In the genomic region with DNA sequence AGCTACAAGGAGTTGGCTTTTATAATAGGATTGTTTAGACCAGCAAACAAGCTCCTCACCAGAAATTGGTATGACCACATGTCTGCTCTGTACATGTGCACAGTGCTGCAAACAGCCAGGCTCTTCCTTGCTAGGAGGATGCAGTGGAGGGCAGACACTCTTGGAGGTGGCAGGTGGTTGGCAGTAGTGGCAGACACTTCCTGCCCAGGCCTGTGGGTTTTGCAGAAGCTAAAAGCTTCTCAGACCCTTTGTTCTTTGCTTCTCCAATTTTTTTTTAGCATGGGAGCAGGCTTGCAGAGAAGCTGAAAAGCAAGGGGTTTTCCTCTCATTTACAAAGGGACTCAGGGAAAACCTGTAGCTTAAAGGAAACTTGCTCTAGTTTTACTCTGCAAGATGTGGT, we compare ENCODE assay signal across 13 mouse cellular contexts. TPM values are rescaled to one million over a fixed set of nuclear protein-coding genes. Genes with fewer than 3 reads are reported as not detected.
DNase-seq lines count a peak whose midpoint lies in the region; ATAC-seq lines count a peak whose summit lies in the region.
"Had no signal": no experiment of that assay in that cellular context is flagged by ENCODE, and none has a peak within 500 bp of the region (broad histone marks: within the 10 kb centered on the region; RNA-seq: fewer than 3 reads in every experiment).

No protein-coding gene starts in this region.

- H3K27ac ChIP-seq in forebrain, embryonic 10.5 days: no peak overlapping the region
- H3K27ac ChIP-seq: embryonic facial prominence, embryonic 12.5 days; kidney, embryonic 15.5 days had no signal

- H3K36me3 ChIP-seq in forebrain, embryonic 10.5 days (replicated peaks): no peaks in the 10 kb centered on the region
- H3K36me3 ChIP-seq: embryonic facial prominence, embryonic 12.5 days; kidney, embryonic 15.5 days had no signal

- H3K27me3 ChIP-seq in forebrain, embryonic 10.5 days (ENCODE audit: poor library complexity, severe bottlenecking): no peaks in the 10 kb centered on the region
- H3K27me3 ChIP-seq: embryonic facial prominence, embryonic 12.5 days; kidney, embryonic 15.5 days had no signal

- no peaks in the 10 kb centered on the region for H3K4me1 ChIP-seq in forebrain, embryonic 10.5 days
- H3K4me1 ChIP-seq: embryonic facial prominence, embryonic 12.5 days; kidney, embryonic 15.5 days had no signal

- H3K9me3 ChIP-seq in forebrain, embryonic 10.5 days: no peaks in the 10 kb centered on the region
- H3K9me3 ChIP-seq: embryonic facial prominence, embryonic 12.5 days; kidney, embryonic 15.5 days had no signal

- DNase-seq in right cerebral cortex, postnatal 10 days (ENCODE audit: low spot score in 2 of 2): peak; percentile 33 to 38
- DNase-seq in right cerebral cortex, postnatal 14 days: no peak
- peak; percentile 5 to 8 for DNase-seq in natural killer cell, adult 2 months (ENCODE audit: low spot score in 2 of 2)
- no peak for DNase-seq in forebrain, embryonic 10.5 days (ENCODE audit: extremely low spot score, low spot score)
- DNase-seq: adrenal gland, adult 8-10 months; cerebellum, postnatal 14 days; heart, postnatal 14 days; lung, adult 2 months had no signal

- H3K4me3 ChIP-seq in forebrain, embryonic 10.5 days: no peak overlapping the region
- H3K4me3 ChIP-seq: embryonic facial prominence, embryonic 12.5 days; kidney, embryonic 15.5 days had no signal

- peak; percentile 92 for ATAC-seq in granulocyte monocyte progenitor cell, adult 5-6 weeks (replicated peaks; ENCODE audit: poor library complexity, severe bottlenecking)
- no peak for ATAC-seq in megakaryocyte-erythroid progenitor cell, adult 5-6 weeks (replicated peaks; ENCODE audit: low FRiP score, low TSS enrichment, poor library complexity, severe bottlenecking)
- ATAC-seq in monocyte, adult 5-6 weeks (replicated peaks; ENCODE audit: insufficient number of reproducible peaks, low FRiP score, low TSS enrichment, poor library complexity, severe bottlenecking): no peak

RNA-seq across cellular contexts. Expression of a gene that starts 50.3 kb away (rescaled TPM):
- total RNA-seq in granulocyte monocyte progenitor cell, adult 5-6 weeks (2014; fragmentation: Nextera tagmentation): 3.2 and 3.4 TPM in 2 replicates
- 3.7 and 6.3 TPM in 2 replicates for total RNA-seq in granulocyte monocyte progenitor cell, adult 5-6 weeks (2017)
- polyA plus RNA-seq in forebrain, embryonic 10.5 days (2016; fragmentation: Nextera tagmentation; extraction: Ambion mirVana): 0.57 and 1.1 TPM in 2 replicates
- total RNA-seq in megakaryocyte-erythroid progenitor cell, adult 5-6 weeks (2014; fragmentation: Nextera tagmentation): 2.9 and 7.8 TPM in 2 replicates
- 11.7 and 15.9 TPM in 2 replicates for total RNA-seq in megakaryocyte-erythroid progenitor cell, adult 5-6 weeks (2017)
- 2.2 to 7.9 TPM (median 5.3 TPM) in 3 replicates for total RNA-seq in monocyte, adult 5-6 weeks (2017)

Comparison
In these comparisons a context has a peak if more than half of its experiments do, and no peak if none do; other contexts are left out.
1. DNase-seq: peak in right cerebral cortex, postnatal 10 days (2 of 2) and natural killer cell, adult 2 months (2 of 2); none in right cerebral cortex, postnatal 14 days (single experiment) and forebrain, embryonic 10.5 days (single experiment).